Mouse (Mus musculus) liver, embryonic 14.5 days (tissue): ENCODE results near the gene Ndufa3.

Experiments
- CTCF ChIP-seq: IDR thresholded peaks from 2 replicates; pipeline ENCODE4 v1.5.1; 2016; ENCODE audit warnings: antibody characterized with exemption, low read depth, control low read depth
- EP300 ChIP-seq: IDR thresholded peaks from 2 replicates; pipeline ENCODE4 v1.6.1; 2016; ENCODE audit warnings: antibody characterized with exemption, low read depth

DNA sequence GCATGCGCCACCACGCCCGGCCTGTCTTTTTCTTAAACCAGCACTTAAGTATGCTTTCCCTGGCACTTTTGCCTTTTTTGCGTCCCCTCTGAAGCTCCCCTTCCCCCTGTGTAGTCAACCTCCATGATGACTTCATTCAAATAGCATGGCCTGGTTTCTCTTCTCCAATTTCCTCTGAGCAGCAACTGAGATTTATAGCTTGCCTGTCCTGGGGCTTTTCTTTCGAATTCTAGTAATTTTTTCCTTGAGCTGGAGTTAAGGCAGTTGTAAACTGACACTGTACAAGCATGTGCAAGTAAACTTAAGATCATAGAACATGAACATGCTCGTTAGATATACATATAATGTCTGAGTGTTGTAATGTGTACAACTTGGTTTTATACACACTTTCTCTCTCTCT is 9.8 kb upstream of the Ndufa3 start:
- TF ChIP-seq CTCF (no peak), EP300 (no peak)
